Mouse (Mus musculus) spleen, adult 2 months (tissue): ENCODE data around the gene Sema5a. TPM values are rescaled to one million over a fixed set of nuclear protein-coding genes. Genes with fewer than 3 reads are reported as not detected.

ENCODE experiments used
- DNase-seq, 2 experiments: peaks; one replicate each; pipeline versions ENCODE4 v3.0.0 to v3.0.0-alpha.2; 2012 to 2021; ENCODE audit warnings: low spot score in 2 of 2, low read depth in 1 of 2
- H3K27ac ChIP-seq: fragments of 200-500 bp; 2 replicates; pipeline ENCODE4 v1.5.1; 2012; ENCODE audit warnings: low read length, inconsistent platforms; ENCODE audit not compliant: insufficient read depth
- H3K27me3 ChIP-seq: fragments of 200-500 bp; 2 replicates; pipeline ENCODE4 v1.6.1; 2012; ENCODE audit warnings: mild to moderate bottlenecking, moderate library complexity, low read length, inconsistent platforms; ENCODE audit not compliant: control insufficient read depth, insufficient read depth
- H3K36me3 ChIP-seq: fragments of 200-500 bp; 2 replicates; pipeline ENCODE4 v1.6.1; 2012; ENCODE audit warnings: mild to moderate bottlenecking, low read length, inconsistent platforms; ENCODE audit not compliant: control insufficient read depth, insufficient read depth
- H3K4me1 ChIP-seq: fragments of 200-500 bp; 2 replicates; pipeline ENCODE4 v1.6.1; 2011; ENCODE audit warnings: inconsistent platforms; ENCODE audit not compliant: control insufficient read depth, insufficient read depth, insufficient read length
- H3K4me3 ChIP-seq: fragments of 200-500 bp; 2 replicates; pipeline ENCODE4 v1.5.1; 2011; ENCODE audit warnings: mild to moderate bottlenecking, inconsistent platforms; ENCODE audit not compliant: insufficient read depth, insufficient read length; ENCODE audit errors: extremely low read depth
- CTCF ChIP-seq: fragments of 200-500 bp; IDR thresholded peaks from 2 replicates; pipeline ENCODE4 v1.5.1; 2011; ENCODE audit warnings: mild to moderate bottlenecking, inconsistent platforms; ENCODE audit not compliant: insufficient read depth, insufficient read length, insufficient replicate concordance; ENCODE audit errors: extremely low read depth
- POLR2A ChIP-seq: fragments of 200-500 bp; IDR thresholded peaks from 2 replicates; pipeline ENCODE4 v1.6.1; 2011; ENCODE audit warnings: low read depth, low read length, inconsistent platforms
- WGBS: fragments of 180-500 bp; shearing (Covaris S2); methylation state at CpG from one replicate; pipeline ENCODE4 v1.1.7; 2018; 5-methylcytosine and 5-hydroxymethylcytosine counted together
- polyA plus RNA-seq: library from polyadenylated mRNA; depleted of rRNA; stranded (reverse); fragments of >200 nt; gene quantifications from 2 replicates; pipeline ENCODE4 v1.2.3, GENCODE M21; 2012

Gene Sema5a
- polyA plus RNA-seq, 1 experiment = 5.4 TPM

DNA sequence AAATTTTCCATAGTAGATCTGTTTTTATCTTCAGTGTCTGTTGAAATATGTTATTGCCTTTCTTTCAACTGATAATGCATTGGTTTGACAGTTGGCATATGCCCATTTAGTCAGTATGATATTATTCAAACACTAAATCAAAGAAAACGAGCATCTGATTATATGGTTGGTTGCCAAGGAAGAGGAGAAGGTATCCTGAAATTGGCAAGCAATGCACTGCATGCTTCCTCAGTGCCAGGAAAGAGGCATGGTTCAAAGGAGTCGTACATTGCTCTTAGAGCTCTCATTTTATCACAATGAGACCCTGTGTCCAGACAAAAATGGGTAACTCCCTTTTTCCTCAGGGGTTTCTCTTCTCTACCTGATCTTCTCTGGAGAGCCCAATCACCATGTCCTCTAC is 214.4 kb downstream of the Sema5a start:
- DNase-seq = no peak
- no peak overlapping the region for H3K27ac ChIP-seq
- H3K4me1 ChIP-seq = no peaks in the 10 kb centered on the region
- WGBS = 63% methylated on average over 2 of the region's 2 CpGs
- H3K36me3 ChIP-seq = no peaks in the 10 kb centered on the region
- H3K4me3 ChIP-seq = no peak overlapping the region
- H3K27me3 ChIP-seq = no peaks in the 10 kb centered on the region
- no peak for TF ChIP-seq CTCF
- TF ChIP-seq POLR2A = no peak

DNA sequence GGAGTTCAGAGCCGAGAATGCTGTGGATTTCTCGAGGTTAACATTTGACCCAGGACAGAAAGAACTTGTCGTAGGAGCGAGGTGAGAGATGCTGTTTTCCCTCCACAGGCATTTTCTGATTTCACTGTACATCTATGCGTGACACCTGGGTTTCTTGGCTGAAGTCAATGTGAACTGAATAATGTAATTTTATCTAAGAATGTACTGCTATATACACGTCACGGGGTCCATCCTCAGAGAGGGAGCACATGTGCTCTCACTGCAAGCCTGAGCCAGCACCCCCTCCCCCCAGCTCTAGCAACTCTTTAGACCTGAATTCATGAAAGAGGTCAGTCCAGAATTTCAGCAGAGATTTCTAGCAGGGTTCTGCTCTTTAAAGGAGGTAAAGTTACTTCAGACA is 215.6 kb downstream of the Sema5a start:
- H3K36me3 ChIP-seq = no peaks in the 10 kb centered on the region
- no peak for TF ChIP-seq POLR2A
- TF ChIP-seq CTCF = no peak
- H3K4me1 ChIP-seq = no peaks in the 10 kb centered on the region
- H3K27me3 ChIP-seq = no peaks in the 10 kb centered on the region
- 85% methylated on average over 7 of the region's 7 CpGs for WGBS
- H3K4me3 ChIP-seq = no peak overlapping the region
- no peak overlapping the region for H3K27ac ChIP-seq
- DNase-seq = no peak

DNA sequence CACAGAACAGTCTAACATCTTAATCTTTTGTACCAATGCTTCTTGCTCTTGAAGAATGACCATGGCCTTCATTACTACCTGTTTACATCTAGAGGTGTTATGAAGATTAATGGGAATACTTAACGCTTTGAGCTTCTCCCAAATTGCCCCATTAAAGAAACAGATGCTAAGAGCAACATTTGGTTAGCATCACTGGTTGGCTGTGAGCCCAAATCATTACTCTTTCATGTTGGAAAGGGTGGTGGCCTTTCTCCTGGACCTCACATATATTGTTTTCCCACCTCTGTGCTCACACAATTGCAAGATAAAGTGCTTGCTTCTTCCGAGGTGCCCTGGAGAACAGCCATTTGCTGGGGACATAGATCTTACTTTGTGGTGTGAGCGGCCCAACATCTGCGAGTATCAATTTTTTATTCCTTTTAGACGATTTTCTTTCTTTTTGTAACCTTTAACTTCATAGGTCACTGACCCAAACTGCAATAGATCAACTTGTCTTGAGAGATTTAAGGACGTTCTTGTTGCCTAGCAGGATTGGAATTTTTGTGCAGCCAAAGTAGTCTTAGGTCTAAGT is 227.0 kb downstream of the Sema5a start:
- no peak for DNase-seq
- no peaks in the 10 kb centered on the region for H3K4me1 ChIP-seq
- no peak for TF ChIP-seq CTCF
- 73% methylated on average over 6 of the region's 6 CpGs for WGBS
- H3K36me3 ChIP-seq = no peaks in the 10 kb centered on the region
- no peaks in the 10 kb centered on the region for H3K27me3 ChIP-seq
- H3K27ac ChIP-seq = no peak overlapping the region
- H3K4me3 ChIP-seq = no peak overlapping the region

DNA sequence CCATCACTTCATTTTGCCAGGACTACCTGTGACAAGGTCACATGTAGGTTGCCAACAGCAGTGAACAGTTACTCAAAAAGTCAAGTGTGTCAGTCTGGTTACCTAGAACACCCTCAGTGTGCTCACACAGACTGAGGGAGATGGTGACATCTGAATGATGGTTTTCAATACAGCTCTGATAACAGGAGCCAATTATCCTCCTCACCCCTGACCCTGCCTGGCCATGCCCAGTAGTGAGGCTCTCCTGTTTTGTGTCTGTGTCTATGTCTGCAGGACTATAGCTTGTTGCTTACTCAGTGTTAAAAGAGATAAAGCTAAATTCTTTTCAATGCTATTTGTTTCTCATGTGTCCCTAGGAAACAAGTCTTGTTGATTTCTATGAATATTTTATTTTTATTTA is 236.1 kb downstream of the Sema5a start:
- H3K27me3 ChIP-seq = no peaks in the 10 kb centered on the region
- no peak for TF ChIP-seq POLR2A
- no peaks in the 10 kb centered on the region for H3K4me1 ChIP-seq
- H3K27ac ChIP-seq = no peak overlapping the region
- DNase-seq = no peak
- H3K36me3 ChIP-seq = no peaks in the 10 kb centered on the region
- no peak overlapping the region for H3K4me3 ChIP-seq

DNA sequence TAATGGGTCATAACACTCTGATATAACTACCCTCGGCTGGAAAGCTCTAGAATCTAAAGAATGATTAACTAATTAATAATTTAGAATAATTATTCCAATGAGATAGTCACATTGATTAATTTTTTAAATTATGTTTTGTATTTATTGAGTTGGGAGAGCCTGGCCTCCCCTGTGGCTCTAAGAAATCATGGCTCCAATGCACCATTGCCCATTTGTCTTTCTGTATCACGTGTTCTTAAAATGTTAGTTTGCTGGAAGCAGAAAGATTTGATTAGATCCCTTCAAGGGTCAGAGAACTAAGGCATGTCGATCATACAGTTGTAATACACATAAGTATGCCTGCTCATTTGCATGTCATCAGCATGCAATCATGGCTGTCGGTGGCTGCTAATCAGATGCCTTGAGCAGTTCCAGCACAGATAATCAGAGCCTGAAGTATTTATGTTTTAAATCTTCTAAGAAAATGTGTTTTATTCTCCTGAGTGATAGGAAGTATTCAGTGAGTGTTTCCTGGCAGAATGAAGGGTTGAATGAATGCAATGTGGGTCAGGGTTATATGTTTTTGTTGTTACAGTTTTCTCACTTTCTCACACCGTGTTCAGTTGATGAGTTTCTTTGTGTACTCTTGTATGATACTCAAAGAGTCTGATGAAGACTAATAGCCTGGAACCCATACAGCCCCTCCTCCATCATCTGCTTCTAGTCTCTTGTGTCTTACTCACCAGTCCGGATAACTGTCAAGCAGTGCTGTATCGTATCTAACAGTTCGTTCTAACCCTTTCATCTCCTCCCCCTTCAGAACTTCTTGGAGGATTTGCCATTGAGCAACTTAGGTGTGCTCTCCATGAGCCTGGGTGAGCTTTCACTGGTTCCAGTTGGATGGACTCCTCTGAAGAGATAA is 240.7 kb downstream of the Sema5a start:
- TF ChIP-seq POLR2A (no peak), CTCF (no peak)
- no peaks in the 10 kb centered on the region for H3K27me3 ChIP-seq
- WGBS = 85% methylated on average over 8 of the region's 8 CpGs
- DNase-seq = no peak
- H3K27ac ChIP-seq = no peak overlapping the region
- no peaks in the 10 kb centered on the region for H3K36me3 ChIP-seq
- no peak overlapping the region for H3K4me3 ChIP-seq
- no peaks in the 10 kb centered on the region for H3K4me1 ChIP-seq

DNA sequence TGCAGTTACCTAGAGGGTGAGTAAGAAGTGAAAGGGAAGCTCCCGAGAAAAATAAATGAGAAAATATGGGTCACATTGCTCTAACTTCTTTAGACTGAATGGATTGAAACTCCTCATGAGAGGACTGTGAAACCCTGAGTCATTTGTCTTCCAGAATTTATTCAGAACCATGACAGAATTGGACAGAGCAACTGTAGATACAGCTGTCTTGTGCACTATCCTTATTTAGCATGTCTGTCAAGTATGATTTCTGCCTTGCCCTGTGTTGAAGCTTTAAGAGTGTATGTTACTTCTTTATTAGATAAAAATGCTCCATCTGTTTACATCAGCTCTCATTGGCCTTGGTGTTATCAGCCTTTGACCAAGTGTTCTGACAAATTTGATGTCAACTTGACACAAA is 243.4 kb downstream of the Sema5a start:
- no peak overlapping the region for H3K4me3 ChIP-seq
- H3K36me3 ChIP-seq = no peaks in the 10 kb centered on the region

DNA sequence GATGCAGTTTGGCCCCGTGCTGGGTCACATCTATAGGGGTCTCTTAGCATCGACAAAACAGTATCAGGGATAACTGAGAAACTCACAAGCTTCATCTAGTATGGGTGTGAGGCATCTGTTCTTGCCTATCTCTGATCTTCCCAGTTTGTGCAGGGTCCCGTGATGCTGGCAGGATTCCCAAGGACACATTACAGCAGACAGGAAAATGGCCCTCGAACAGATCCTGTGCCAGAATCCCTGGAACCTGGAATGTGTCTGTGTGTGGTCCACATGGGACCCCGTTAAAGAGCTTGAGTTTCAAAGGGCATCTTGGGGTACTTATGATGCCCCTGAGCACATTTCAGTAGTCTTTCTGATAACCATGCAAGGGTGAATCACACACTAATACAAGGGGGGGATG is 249.6 kb downstream of the Sema5a start:
- no peak overlapping the region for H3K27ac ChIP-seq
- H3K4me3 ChIP-seq = no peak overlapping the region
- WGBS = 70% methylated on average over 5 of the region's 5 CpGs
- DNase-seq = no peak
- TF ChIP-seq CTCF (no peak), POLR2A (no peak)
- H3K4me1 ChIP-seq = no peaks in the 10 kb centered on the region
- H3K36me3 ChIP-seq = no peaks in the 10 kb centered on the region
- no peaks in the 10 kb centered on the region for H3K27me3 ChIP-seq

More for the DNA sequence above, 243.4 kb downstream of the Sema5a start:
- no peak for DNase-seq
- 37% methylated on average over 1 of the region's 1 CpGs for WGBS
- Histone ChIP-seq H3K27ac (no peak overlapping the region), H3K27me3 (no peaks in the 10 kb centered on the region), H3K4me1 (no peaks in the 10 kb centered on the region)
- no peak for TF ChIP-seq POLR2A
- no peak for TF ChIP-seq CTCF
